Mouse (Mus musculus) CH12.LX (cell line): ENCODE measurements around the gene Hebp1.

ENCODE experiments used
- BHLHE40 ChIP-seq: IDR thresholded peaks from 2 replicates; pipeline ENCODE4 v1.6.1; 2011; ENCODE audit warnings: mild to moderate bottlenecking, low read depth, low read length, improper control_type of control experiment
- CTCF ChIP-seq, 2 experiments: IDR thresholded peaks in 1 of 2; conservative IDR thresholded peaks in 1 of 2; 2 replicates each; pipeline ENCODE4 v1.5.1; 2011 to 2012; ENCODE audit warnings: low read depth in 2 of 2, low read length in 2 of 2, improper control_type of control experiment in 1 of 2, inconsistent platforms in 1 of 2, mild to moderate bottlenecking in 1 of 2, moderate library complexity in 1 of 2
- E2F4 ChIP-seq: IDR thresholded peaks from 2 replicates; pipeline ENCODE4 v1.6.1; 2011; ENCODE audit warnings: low read depth, low read length, improper control_type of control experiment; ENCODE audit not compliant: insufficient replicate concordance
- EP300 ChIP-seq: IDR thresholded peaks from 2 replicates; pipeline ENCODE4 v1.6.1; 2011; ENCODE audit warnings: low read length, improper control_type of control experiment
- PAX5 ChIP-seq: IDR thresholded peaks from 2 replicates; pipeline ENCODE4 v1.6.1; 2012; ENCODE audit warnings: low read length, inconsistent platforms, mixed read lengths
- POLR2A ChIP-seq: IDR thresholded peaks from 2 replicates; pipeline ENCODE4 v1.6.1; 2011; ENCODE audit warnings: low read depth, mild to moderate bottlenecking, improper control_type of control experiment, low read length
- SMC3 ChIP-seq: IDR thresholded peaks from 2 replicates; pipeline ENCODE4 v1.6.1; 2011; ENCODE audit warnings: low read depth, low read length, improper control_type of control experiment
- TBP ChIP-seq: conservative IDR thresholded peaks from 2 replicates; pipeline ENCODE4 v1.6.1; 2011; ENCODE audit warnings: low read depth, low read length, improper control_type of control experiment
- UBTF ChIP-seq: IDR thresholded peaks from 2 replicates; pipeline ENCODE4 v1.6.1; 2012; ENCODE audit warnings: low read depth, mild to moderate bottlenecking, inconsistent platforms, low read length, improper control_type of control experiment, moderate library complexity
- ZMIZ1 ChIP-seq: IDR thresholded peaks from 2 replicates; pipeline ENCODE4 v1.6.1; 2012; ENCODE audit warnings: low read depth, mild to moderate bottlenecking, inconsistent platforms, low read length, improper control_type of control experiment

- TF ChIP-seq UBTF (no peak), TBP (no peak), EP300 (no peak), E2F4 (no peak), SMC3 (no peak), ZMIZ1 (no peak), PAX5 (no peak), CTCF (conservative IDR thresholded peaks at IDR 0.05 in 1 of 2, IDR thresholded peaks at IDR 0.05 in 1 of 2; ENCODE audit: low read depth in 2 of 2, low read length in 2 of 2) (no peak), POLR2A (no peak), BHLHE40 (no peak)
Measured at GRCm38 (mm10) chr6:135136439-135137161, 61.2 kb downstream of the Hebp1 start.
